Mouse (Mus musculus) ovary, postnatal 36 days (tissue): ENCODE measurements around the gene Slc39a13.
"Not testable (repeated sequence)": the region's sequence is repeated elsewhere in the genome, so short reads cannot be mapped to it uniquely, and the experiment has no call there.

Experiments used
- DNase-seq: peaks from one replicate; pipeline ENCODE4 v3.0.0; 2022; ENCODE audit warnings: low spot score, mixed read lengths

Slc39a13 gene

DNA sequence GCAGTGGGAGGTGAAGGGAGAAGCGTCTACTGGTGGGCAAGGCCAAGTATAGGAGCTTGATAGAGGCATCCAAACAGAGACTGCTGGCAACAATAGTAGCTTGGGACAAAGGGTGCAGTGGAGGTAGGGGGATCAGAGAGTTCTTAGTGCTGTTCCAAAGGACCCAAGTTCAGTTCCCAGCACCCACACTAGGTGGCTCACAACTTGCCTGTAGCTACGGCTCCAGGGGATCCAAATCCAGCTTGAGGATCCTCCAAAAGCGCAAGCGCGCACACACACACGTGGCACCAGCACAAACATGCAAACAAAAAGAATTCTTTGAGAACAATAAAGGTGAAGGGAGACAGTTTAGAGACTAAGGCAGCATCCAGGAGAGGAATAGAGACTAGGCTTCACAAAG is 6.0 kb downstream of the Slc39a13 start:
- no peak for DNase-seq

DNA sequence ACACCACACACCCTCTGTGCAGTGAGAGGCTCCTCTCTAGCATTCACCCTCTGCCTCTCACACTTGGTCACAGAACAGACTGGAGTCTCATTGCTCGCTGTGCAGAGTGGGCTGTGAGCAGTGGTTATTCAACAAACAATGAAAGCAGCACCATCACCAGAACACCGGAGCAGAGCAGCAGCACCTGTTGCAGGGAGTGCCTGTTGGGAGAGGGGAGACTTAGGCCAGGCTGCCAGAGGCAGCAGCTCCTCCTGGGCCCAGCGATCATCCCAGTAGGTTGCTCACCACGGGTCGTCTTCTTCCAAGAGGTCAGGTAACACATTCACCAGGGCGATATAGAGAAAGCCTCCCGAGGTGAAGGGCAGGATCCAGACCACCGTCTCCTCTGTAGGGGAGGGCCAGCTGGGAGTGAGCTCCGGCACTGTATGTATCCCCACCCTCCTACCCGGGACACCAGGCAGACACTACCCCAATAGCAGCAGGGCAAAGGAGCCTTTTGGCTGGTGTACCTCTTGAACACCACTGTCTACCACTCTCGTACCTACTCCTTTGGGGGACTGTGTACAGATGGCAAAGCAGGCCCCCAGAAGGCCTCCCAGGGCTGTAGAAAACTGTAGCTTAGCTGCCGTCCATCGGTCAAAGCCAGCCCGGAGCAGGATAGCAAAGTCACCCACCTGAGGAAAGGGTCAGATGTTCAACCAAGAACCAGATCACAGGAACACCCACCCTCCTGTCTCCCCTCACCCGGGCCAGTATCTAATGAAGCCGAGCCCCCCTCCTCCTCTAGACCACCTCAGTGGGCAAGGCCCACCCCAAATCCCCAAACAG is 7.2 kb downstream of the Slc39a13 start:
- no peak for DNase-seq

DNA sequence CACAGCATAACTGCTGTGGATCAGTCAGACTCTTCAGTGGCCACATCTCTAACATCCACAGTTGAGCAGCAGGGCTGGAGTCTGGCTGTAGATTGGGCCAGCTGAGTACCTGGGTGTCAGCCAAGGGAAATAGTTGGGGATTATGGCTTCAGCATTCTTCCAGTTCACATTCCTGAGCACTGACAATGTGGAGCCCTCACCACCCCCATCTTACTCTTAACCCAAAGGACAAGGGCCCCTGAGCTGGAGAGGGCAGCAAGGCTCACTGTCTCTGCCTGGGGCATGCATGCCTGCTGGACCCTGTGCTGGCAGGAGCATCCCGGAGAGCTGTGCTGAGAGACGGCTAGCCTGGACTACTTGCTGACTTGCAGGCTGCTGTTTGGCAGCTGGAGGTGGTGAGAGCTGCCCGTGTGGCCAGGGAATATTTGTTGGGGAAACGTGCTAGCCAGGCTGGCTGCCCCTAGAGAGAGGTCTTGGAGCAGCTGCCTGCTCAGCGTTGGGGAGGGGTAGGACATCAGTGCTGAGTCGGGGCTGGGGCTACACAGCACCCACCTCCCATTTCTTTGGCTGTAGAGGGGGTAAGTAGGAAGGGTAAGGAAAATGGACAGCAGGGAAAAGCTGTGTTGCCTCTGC is 8.3 kb downstream of the Slc39a13 start:
- DNase-seq, result no peak

DNA sequence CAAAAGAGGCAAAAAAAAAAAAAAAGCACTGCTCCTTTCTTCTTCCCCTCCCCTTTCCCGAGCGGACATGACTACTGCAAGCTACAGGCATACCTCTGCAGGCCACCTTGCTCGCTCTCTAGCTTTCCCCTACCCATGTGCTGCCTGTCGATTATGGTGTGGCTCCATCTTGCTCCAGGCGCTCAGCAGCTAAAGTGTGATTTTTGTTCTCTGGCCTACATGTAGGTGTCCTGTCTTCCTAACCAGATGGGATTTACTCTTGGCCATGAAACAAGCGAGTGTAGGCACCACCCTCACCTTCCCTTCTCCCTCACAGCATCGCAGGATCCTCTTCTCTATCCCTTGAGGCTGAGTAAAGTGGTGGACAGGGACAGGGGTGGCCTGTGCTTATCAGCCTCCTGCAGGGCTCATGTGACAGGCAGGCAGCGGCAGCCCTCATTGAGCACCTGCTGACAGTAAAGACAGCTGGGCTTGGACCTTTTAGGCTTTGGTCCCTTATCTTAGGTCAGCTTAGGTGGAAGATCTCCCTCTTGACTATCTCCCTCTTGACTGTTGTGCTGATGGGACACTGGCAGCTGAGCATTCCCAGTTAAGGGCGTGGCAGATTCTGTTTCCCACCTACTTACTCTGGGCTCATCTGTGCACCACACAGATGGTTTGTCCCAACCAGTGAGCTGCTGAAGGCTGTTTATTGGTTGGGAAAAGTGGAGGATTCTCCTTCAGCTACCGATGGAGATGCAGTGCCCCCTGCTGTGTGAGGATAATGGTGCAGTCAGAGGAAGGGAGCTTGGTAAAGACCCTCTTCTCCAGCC is 9.5 kb downstream of the Slc39a13 start:
- no peak for DNase-seq

DNA sequence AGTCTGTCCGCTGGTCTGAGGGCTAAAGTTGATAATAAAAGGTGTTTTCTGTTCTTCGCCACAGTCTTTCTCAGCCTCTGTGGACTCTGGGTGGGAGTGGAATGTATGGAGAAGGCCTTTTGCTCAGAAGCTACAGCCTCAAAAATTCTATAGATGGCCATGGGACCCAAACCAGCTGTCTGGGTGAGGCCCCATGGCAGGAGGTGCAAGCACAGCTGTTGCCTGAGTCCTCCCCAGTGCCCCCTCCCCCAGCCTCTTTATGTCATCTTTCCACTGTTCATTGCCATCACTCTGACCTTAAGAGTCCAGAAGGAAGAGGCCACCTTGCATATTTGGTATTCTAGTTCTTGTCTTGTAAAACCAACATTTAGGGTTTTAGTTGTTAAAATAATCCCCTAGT is 10.8 kb downstream of the Slc39a13 start:
- no peak for DNase-seq

DNA sequence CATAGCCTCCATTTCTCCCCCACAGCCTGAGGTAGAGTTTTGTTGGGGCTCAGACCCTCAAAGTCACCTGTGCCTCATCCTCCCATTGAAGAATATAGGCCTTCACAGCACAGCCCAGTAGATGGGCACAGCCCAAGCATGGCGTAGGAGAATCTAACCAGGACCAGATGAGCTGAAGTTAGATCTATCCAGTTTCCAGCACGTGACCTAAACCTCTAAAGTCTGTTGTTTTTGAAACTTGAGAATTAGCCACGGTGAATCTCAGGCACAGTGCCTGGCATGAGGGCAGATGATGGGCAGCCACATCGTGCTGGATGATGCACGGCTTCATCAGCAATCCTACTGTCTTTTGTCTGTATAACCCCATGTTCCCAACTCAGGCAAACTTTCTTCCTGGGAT is 11.8 kb downstream of the Slc39a13 start:
- DNase-seq, result no peak

DNA sequence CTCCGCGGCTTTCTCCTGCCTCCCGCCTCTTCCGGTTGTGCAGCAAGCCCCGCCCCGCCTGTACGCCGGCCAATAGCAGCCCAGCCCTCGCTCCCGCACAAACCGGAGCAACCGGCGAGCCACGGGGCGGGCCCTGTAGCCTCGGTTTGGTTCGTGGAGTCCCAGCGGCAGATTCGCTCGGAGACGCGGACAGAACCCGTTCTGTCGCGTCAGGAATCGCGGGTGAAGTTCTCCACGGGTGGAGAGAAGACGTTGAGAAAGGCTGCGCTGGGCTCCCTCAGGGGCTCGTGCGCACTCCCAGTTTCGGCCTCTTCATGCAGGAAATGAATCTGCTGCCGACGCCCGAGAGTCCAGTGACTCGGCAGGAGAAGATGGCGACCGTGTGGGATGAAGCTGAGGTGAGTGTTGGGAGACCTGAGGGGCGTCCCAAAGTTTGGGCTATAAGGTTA is 16.3 kb downstream of the Slc39a13 start, which contains the start of gene Psmc3:
Gene Psmc3 (plus strand): TSS at position 76 of the 449 bp plus-strand sequence.
- DNase-seq, result peak; percentile 97

DNA sequence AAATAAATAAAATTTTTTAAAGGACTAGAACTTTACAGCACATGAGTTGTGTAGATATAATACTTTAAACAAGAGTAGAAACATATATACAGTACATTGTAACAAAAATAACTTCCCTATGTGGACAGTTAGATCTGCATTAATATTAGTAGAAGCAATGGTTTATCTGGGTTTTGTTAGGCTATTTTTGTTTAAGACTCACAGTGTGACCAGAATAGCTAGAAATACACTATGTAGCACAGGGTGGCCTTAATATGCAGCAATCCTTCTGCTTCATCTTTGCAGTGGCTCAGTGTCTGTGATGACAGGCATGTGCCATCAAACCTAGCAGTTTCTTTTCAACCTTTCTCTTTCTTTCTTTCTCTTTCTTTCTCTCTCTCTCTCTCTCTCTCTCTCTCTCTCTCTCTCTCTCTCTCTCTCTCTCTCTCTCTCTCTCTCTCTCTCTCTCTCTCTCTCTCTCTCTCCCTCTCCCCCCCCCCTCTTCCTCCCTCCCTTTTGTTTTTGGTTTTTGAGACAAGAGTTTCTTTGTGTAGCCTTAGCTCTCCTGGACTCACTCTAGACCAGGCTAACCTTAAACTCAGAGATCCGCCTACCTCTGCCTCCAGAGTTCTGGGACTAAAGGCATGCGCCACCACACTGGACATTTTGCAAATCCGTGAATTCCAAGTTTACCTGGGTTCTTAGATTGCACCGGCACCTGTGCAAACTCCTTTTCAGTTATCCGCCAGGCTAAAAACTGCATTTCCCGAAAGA is 16.9 kb downstream of the Slc39a13 start:
- DNase-seq, result no peak

DNA sequence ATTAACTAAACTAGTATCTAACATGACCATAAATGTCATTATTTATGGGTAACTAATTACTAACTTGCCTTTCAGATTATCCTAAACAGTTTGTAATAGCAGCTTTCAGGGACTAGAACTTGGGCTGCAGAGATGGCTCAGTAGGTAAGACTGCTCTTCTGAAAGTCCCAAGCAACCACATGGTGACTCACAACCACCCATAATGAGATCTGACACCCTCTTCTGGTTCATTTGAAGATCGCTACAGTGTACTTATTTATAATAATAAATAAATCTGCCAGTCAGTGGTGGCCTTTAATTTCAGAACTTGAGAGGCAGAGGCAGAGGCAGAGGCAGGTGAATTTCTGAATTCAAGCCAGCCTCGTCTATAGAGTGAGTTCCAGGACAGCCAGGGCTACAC is 17.5 kb downstream of the Slc39a13 start:
- DNase-seq, result no peak

DNA sequence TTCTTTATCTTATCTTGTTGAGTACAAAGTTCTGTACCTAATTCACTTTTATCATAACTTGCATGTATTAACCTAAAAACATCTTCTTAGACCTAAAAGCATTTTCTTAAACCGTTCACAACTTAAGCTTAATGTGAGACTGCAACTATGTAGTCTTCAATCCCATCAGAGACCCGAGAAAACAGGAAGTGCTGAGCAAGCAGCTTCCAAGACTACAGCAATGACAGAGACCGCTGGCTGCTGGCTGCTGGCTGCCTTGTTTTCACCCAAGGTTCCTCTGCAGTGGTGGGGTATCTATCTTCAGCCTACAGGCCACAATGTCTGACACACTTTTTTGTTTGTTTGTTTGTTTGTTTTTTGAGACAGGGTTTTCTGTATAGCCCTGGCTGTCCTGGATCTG is 18.3 kb downstream of the Slc39a13 start:
- DNase-seq, result no peak

DNA sequence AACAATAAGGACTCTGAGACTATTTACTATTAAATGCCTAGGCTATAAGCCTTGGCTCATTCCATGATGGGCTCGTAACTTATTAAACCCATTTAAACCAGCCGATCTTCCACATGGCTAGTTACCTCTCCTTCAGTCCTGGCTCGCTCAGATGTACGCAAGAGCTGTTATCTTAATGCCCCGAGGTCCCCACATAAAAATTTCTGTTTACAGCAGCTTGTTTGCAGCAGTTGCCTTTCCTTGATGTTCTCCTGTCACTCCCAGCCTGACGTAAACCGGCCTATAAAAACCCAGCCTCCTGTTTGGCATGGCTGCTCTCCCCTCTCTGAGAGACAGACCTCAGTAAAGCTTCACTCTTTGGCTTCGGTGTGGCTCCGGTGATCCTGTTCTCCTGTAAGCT is 22.9 kb downstream of the Slc39a13 start:
- DNase-seq, result no peak

DNA sequence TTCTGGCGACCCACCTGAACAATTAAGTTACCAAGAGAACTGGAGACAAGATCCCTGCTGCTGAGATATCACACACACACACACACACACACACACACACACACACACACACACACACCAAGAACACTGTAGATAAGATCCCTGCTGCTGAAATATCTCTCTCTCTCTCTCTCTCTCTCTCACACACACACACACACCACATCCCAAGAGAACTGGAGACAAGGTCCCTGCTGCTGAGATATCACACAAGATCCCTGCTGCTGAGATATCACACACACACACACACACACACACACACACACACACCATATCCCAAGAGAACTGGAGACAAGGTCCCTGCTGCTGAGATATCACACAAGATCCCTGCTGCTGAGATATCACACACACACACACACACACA is 24.4 kb downstream of the Slc39a13 start:
- DNase-seq, result not testable (repeated sequence)

DNA sequence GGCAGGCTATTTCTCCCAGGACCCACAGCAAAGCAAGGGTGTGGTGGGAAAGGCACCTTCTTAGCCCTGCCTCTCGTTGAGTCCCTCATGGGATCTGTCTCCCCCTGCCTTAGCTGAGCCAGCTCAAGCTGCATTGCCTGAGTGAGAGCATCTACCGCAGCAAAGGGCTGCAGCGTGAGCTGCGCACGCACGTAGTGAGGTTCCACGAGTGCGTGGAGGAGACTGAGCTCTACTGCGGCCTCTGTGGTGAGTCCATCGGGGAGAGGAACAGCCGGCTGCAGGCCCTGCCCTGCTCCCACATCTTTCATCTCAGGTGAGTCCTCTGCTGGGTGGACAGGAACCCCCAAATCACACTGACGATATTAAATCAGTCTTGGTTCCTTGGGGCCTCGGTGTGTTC is 25.5 kb downstream of the Slc39a13 start:
- no peak for DNase-seq

DNA sequence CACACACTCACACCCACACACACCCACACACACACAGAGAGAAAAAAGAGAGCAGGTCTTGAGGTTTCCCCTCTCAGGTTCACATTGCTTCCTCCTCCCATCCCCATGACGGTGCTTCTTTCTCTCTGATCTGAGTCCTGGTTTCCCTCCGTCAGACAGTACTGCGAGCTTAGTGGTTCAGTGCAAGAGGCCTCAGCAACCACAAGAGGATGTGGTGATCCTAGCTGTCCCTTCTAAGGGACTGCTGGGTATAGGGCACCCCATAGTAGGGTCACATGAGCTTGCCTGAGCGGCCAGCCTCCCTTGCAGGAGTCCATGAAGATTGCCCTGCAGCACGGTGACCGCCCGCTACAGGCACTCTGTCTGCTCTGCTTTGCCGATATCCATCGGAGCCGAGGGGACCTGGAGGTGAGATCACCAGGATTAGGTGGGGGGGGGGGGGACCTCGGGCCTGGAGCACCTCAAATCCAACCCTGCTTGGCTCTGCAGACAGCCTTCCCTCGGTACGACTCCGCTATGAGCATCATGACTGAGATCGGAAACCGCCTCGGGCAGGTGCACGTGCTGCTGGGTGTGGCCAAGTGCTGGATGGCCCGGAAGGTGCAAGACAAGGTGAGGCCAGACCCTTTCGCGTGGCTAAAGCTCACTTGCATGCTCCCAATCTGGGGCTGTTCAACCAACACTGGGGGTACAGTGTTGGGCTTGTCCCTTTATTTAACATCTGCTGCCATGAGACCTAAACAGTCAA is 27.4 kb downstream of the Slc39a13 start:
- DNase-seq, result no peak

DNA sequence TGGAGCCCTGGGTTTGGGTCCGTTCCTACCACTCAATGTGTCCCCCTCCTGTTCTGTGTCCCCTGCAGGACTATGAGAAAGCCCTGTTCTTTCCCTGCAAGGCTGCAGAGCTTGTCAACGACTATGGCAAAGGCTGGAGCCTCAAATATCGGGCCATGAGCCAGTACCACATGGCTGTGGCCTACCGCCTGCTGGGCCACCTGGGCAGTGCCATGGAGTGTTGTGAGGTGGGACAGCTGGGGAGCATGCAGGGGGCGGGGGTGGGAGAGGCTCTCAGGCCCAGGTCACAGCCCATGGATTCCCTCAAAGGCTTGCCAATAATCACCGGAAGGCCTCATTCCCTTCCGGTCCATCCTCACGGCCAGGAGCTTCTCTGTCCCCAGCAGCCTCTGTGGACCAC is 28.4 kb downstream of the Slc39a13 start:
- no peak for DNase-seq

DNA sequence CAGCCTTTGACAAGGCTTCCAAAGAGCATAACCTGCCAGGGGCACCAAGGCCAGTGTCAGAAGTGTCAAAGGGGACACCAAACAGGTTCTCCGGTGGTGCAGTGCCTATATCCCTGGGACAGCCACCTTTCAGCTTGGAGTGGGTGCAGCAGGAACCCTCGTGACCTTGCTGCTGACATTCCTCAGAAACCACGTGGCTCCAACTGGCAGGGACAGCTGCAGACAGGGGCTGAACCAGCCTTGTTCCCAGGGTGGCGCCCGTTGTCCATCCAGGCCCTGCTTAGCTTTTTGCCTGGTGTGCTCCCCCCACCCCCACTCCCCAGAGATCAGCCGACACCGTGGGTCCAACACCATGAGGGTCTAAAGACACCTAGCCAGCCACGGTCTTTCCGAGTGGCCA is 34.8 kb downstream of the Slc39a13 start, which contains the start of gene Rapsn:
Gene Rapsn (plus strand): TSS at position 236 of the 400 bp plus-strand sequence.
- peak; percentile 65 for DNase-seq

DNA sequence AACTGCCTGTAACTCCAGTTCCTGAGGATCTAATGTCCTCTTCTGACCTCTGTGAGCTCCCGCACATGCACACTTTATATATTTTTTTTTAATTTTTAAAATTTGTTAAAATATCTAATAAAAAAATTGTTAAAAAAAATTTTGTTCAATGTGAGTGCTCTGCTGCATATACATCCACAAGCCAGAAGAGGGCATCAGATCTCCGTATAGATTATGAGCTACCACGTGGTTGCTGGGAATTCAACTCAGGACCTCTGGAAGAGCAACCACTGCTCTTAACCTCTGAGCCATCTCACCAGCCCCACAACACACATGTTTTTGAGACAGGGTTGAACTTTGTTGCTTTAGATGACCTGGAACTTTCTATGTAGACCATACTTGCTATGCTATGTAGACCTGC is 37.2 kb downstream of the Slc39a13 start:
- DNase-seq, result no peak

DNA sequence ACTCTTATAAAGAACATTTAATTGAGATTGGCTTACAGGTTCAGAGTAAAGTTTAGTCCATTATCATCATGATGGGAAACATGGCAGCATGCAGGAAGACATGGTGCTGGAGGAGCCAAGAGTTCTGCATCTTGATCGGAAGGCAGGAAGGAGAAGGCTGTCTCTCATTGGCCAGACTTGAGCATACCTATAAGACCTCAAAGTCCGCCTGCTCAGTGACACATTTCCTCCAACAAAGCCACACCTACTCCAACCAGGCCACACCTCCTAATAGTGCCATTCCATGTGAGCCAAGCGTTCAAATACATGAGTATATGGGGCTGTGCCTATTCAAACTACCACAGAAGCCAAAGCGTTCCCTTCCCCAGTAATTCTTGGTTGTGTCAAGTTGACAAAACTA is 39.0 kb downstream of the Slc39a13 start:
- no peak for DNase-seq

DNA sequence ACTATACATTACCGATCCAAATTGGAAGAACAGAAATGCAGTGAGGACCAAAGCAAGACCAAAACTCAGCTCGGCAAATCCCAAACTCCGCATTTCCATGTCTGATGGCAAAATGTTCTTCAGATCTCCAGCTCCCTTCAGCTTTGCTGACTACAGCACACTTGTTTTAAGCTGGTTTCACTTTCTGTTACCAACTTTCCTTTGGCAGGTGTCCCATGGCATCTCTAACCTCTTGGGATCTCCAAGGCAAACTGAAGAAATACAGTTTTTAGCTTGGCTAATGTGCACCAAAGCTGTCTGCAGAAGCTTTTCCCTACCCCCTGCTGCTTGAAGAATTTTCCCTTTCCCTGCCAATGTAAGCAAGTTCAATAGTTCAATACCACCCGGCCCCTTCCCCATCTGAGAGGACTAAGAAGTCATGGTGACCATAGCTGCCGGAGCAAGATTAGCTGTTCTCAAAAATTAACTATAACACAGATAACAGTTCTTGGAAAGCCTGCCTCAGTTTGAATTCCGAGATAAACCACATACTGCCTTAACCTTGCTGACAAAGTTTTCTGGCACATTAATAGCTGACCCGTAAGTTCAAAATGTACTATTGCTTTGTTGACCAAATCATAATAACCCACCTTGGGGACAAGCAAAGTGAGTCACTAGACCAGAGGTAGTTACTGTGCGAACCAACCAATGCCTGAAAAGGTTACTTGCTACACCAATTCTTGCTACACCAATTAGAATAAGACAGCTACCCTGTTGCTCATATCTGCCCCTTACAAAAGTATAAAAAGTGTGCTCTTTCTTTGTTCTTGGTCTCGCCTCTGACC is 42.6 kb downstream of the Slc39a13 start:
- DNase-seq, result no peak

DNA sequence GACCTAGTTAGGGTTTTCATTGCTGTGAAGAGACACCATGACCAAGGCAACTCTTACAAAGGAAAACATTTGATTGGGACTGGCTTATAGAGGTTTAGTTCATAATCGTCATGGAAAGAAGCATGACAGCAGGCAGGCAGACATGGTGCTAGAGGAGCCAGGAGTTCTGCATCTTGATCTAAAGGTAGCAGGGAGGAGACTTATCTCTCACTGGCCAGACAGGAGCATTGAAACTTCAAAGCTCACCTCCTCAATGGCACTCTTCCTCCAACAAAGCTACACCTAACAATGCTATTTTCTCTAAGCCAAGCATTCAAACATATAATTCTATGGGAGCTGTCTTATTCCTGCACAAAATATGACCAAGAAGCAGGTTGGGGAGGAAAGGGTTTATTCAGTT is 43.7 kb downstream of the Slc39a13 start:
- DNase-seq, result no peak
